Mouse (Mus musculus): Measurements from ENCODE around the gene Prkcz. TPM values are rescaled to one million over a fixed set of nuclear protein-coding genes. Genes with fewer than 3 reads are reported as not detected.
"Not testable (repeated sequence)": the region's sequence is repeated elsewhere in the genome, so short reads cannot be mapped to it uniquely, and the experiment has no call there.

Gene Prkcz
- polyA plus RNA-seq, 2 experiments from 2014 or later: 9.0 to 12.2 TPM

DNA sequence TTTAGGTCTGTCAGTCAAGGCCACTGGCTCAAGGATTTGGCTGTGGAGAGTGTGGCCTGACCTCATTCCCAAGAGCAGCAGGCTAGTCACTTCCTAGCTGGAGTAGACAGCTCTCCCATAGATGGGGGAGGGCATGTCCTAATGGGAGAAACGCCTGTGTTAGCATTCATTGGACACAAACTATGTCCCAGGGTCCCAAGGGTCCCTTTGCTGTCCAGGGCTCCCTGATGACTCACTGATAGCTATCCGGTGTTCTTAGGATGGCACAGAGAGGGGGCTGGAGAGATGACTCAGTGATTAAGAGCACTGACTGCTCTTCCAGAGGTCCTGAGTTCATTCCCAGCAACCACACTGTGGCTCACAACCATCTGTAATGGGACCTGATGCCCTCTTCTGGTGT lies 79.9 kb downstream of the Prkcz start:
- no peak for ATAC-seq

DNA sequence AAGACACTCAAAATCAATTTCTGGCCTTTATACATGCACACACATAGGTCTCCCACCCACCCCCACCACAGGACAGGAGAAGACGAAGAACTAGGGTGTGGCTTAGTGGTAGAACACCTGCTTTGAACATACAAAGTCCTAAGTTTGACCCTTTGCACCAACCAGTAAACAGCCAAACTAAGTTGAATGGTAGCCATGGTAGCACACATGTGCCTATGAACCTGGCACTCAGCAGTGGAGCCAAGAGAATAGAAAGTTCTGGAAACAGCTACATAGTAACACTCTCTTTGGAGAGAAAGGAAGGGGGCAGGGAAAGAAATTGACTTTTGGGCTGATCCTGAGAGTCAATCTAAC lies 80.4 kb downstream of the Prkcz start:
- no peak for ATAC-seq

DNA sequence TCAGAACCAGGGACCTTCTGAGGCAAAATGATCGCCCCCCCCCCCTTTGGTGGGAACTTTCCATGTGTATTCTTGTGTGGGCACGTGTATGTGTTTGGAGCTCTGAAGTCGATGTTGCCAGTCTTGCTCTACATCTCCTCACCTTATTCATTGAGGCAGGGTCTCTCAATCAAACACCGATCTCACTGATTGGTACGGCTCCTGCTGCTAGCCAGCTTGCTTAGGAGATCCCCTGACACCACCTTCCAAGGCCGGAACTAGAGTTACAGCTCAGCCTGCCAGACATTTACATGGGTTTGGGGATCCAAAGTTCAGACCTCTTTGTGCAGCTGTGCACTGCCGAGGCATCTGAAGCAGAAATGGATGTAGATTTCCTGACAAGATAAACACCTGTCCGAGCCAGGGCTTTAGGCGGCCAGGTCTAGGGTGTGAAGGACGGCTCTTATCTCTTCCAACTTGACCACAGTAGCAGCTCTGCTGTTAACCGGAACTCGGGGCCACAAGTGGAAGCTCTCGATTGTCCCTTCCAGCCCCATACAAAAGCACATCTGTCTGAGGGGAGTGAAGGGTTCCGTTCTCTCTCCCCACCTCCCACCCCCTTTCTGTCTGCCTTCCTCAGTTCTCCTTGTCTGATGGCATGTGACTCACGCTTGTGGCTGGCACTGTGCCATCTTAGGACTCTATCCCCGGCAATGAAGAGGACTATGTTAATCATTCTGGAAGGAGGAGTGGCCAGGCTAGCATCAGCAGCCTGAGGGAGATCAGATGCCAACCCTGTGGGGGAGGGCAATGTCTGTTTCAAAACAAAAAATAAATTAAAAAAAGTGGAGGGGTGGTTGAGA lies 81.0 kb downstream of the Prkcz start:
- ATAC-seq: no peak

DNA sequence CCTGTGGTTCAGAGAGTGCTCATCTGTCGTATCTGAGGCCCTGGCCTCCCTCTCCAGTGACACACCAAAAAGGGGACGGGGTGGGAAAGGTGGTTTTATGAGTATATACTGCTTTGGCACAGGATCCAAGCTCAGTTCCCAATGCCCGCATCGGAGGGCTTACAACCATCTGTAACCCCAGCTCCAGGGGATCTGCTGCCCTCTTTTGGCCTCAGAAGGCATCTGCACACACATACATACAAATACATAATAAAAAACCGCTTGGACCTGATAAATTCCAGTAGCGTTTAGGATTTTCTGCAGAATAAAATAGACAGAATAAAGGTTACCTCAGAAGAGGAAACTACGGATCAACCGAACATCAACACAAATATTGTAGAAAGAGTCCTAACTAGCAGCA lies 82.1 kb downstream of the Prkcz start:
- ATAC-seq: no peak

DNA sequence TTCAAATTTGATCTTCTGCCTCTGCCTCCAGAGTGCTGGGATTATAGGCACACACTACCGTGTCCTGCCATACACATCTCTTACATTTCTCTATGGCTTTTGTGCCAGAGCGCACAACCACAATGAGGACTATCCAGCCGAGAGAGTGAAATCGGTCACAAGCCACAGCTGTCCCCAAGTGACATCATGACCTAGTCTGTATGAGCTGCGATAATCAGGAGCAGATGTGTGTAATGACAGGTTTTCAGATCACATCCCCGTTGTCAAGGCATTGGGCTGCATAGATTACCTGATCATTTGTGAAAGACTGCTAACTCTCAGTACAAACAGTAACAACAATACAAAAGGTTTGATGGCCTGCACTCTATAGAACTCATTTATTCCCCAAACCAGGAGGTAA lies 83.2 kb downstream of the Prkcz start:
- no peak for ATAC-seq

DNA sequence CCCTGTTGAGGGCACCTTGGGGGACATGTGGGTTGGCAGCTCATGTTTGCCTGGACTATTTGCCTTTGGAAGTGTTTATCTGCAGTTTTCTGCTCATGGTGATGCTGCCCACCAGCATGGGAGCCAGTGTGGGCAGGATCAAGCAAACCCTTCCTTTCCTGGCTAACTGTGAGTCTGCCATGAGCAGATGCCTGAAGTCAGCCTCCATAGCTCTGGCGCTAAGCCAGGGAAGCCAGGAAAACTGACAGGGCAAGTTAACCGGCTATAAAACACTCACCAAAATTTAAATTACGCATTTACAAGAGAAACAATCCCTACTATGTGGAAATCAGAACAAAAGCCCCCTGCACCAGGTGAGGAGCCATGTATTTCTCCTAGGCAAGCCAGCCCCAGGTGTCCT lies 86.3 kb downstream of the Prkcz start:
- no peak for ATAC-seq

GRCm38 (mm10) chr4:155274451-155274850 lies 86.7 kb downstream of the Prkcz start:
- no peak for ATAC-seq

- no peak for ATAC-seq
These were observed 92.8 kb downstream of the Prkcz start for GRCm38 (mm10) chr4:155268382-155268781.

DNA sequence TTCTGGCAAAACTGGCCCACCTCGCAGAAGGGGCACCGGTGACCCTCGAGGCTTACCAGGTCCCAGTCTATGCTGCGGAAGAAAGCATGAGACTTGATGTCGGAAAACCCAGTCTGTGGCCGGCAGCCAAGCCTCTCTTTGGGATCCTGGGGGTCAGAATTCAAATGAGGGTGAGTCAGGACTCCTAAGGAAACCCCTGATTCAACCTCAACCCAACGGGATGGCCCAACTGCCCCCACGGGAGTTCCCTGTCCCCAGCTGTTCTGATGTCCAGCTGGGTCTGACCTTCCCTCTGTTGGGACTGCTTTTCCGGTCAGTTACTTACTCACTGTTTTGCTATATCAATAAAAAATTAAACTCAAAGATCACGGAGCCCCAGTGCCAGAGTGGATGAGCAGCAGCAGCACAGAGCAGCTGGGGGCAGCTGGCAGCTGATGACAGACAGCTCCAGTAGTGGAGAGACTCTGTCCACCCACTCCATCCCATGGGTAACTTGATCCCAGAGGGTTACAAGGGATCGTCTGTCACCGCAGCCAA lies 93.5 kb downstream of the Prkcz start:
- ATAC-seq: no peak

GRCm38 (mm10) chr4:155267047-155267543 lies 94.1 kb downstream of the Prkcz start:
- ATAC-seq: no peak

GRCm38 (mm10) chr4:155264521-155265321 lies 96.4 kb downstream of the Prkcz start:
- no peak for ATAC-seq

- no peak for ATAC-seq
These were observed 108.9 kb downstream of the Prkcz start for GRCm38 (mm10) chr4:155252253-155252652.

- ATAC-seq: no peak
These were observed 110.0 kb downstream of the Prkcz start for GRCm38 (mm10) chr4:155251147-155251546.

DNA sequence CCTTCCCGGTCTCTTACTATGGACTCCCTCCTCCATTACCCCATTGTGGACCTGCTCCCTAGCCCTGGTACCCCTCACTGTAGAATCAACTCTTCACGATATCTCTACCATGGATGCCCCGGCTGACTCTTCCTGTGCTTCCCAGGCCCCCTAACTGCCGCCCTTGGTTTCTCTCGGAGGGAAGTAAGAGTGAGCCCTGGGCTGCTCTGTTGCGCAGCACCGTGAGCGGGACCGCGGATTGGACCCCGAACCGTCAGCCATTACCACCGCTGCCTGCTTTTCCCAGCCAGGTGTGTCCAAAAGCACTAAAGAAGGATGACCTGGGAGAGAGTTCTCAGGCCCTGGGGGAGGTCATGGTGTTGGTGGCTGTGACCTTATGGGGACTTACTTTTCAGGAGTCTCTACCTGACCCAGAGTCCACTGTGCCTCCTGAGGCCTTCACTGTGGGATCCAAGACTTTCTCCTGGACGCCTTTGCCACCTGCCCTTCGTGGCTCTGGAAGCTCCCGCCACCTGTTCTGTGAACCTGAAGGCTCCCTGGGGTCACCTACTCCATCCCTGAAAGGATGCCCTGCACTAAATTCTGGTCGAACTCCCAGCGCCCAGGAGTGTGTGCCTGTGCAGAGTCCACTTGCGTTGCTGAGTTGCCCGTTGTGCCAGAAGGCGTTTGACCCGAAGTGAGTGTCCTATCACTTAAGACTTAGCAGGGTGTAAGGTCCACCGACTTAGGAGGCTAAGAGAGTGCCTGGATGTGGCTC lies 110.6 kb downstream of the Prkcz start:
- peak; percentile 13 for ATAC-seq

DNA sequence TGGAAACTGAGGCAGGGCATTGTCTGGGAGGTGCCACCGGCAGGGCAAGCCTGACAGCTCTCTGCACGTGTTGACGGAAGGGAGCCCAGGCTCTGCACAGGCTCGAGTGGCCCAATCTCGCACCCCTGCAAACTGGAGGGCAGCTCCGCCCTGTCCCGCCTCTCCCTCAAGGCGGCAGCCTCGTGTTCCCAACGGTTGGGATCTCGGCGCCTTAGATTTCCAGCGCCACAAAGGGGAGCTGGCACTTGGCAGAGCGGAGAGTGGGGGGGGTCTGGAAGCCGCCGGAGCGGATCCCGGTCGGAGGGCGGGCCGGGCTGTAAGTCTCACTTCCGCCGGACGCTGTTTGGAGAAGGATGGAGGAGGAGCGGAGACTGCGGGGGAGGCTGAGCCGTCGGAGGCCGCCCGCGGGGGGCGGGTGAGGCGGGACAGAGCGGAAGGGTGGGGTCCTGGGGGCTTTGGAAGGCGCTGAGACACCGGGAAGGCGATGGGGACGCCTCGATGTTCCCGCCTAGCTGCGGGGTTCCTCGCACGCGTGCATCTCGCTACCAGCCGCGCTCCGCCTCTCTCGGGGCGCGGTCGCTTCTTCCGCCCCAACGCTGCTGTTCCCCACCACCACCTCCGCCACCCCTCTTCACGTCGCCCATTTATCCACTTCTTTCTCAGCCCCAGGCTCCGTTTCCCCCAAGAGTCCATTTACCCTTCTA lies 111.4 kb downstream of the Prkcz start, which contains the start of gene Faap20:
Gene Faap20 (plus strand): TSS at position 155 of the 704 bp plus-strand sequence.
- ATAC-seq: peak; percentile 86

DNA sequence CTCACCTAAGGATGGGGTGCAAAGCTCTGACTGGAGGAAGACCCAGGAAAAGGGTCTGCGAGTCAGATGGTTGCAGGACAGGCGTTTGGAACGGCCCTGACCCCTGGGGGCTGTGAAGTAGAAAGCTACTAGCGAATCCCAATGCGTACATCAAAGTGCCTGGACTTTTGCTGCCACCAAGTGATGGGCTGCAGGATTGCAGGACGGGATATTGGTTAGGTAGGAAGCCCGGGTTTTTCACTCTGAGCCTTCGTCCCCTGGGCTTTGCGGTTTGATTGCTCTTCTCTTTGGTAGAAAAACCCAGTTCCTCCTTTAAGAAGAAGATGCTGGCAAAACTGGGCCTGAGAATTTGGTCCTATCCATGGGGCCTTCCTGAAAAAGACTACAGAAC lies 111.9 kb downstream of the Prkcz start:
- ATAC-seq: peak; percentile 69

DNA sequence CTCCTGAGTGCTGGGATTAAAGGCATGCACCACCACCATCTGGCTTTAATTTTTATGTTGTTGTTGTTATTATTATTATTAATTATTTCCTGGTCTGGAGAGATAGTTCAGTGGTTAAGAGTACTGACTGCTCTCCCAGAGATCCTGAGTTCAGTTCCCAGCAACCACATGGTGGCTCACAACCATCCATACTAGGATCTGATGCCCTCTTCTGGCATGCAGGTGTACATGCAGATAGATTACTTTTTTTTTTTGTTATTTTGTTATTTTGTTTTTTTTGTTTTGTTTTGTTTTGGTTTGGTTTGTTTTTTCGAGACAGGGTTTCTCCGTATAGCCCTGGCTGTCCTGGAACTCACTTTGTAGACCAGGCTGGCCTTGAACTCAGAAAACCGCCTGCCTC lies 113.1 kb downstream of the Prkcz start:
- not testable (repeated sequence) for ATAC-seq

DNA sequence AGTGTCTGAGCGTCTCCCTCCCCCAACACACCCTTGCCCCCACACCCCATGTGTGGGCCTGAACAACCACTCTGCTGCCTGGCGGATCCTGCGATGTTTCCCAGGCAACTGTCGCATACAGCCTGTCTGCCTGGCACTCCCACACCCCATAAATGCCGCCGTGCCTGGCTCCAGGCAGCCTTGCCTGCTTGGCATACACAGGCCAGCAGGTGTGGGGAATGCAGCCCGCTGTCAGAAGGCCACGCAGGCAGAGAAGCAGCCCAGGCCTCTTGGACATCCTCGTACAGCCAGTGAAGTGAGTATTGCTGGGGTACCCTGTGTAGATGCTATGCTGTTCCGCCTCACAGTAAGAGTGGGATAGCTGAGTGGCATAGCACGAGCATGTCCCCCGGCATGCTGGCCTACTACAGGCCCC lies 114.5 kb downstream of the Prkcz start:
- ATAC-seq: no peak

GRCm38 (mm10) chr4:155245770-155246492 lies 115.2 kb downstream of the Prkcz start:
- ATAC-seq: no peak

DNA sequence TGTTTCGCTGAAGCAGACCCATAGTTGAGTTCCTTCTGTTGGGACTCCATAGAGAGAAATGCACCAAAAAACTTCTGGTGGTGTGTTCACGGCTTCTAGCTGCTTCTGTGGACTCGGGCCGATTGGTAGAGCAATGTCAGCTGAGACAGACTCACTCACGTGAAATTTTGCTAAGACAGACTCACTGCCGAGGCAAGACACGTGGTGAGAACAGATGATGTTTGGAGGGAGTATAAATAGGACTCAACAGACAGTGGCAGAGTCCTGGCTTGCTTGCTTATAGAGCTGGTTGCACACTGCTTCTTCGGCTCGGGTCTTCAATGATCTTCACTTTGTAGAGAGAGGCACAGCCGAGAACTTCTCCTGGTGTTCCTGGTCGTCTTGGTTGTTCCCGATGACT lies 117.9 kb downstream of the Prkcz start:
- no peak for ATAC-seq

DNA sequence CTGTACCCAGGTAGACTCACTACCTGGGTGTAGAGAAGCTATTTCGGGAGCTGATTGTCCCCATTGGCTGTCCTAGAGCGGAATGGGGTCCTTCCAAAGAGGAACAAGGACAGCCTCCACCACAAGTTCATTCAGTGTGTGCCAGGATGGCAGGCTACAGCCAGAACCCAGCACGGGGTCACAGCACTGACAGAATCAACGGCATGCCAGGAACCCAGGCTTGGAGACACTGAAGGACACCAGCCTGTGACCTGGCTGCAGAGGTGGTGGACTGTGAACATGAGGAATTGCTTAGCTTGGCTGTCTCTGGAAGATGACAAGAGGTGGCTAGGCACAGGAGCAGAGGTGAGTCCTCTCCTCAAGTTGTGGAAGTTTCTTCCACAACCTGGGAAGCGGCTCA lies 118.9 kb downstream of the Prkcz start:
- ATAC-seq: no peak
